Mouse (Mus musculus) lung, postnatal 0 days (tissue): ENCODE data around the gene Ttc6. TPM values are rescaled to one million over a fixed set of nuclear protein-coding genes. Genes with fewer than 3 reads are reported as not detected.

Experiments
- ATAC-seq: fragments of 200-750 bp; cut with Nextera tagmentation; 2 replicates; pipeline ENCODE4 v1.8.0; 2017; ENCODE audit warnings: moderate library complexity
- DNase-seq: peaks from one replicate; pipeline ENCODE4 v3.0.0-alpha.2; 2016; ENCODE audit warnings: low spot score
- H3K27ac ChIP-seq: fragments of 300-500 bp; sonication (generic); 2 replicates; pipeline ENCODE4 v1.5.1; 2014; ENCODE audit warnings: antibody characterized with exemption, mild to moderate bottlenecking, low read length, mixed read lengths
- H3K27me3 ChIP-seq: fragments of 300-500 bp; sonication (generic); replicated peaks from 2 replicates; pipeline ENCODE4 v1.6.1; 2014; ENCODE audit warnings: low read length, mixed read lengths; ENCODE audit not compliant: insufficient read depth
- H3K36me3 ChIP-seq: fragments of 300-500 bp; sonication (generic); 2 replicates; pipeline ENCODE4 v1.6.1; 2014; ENCODE audit warnings: low read length, mixed read lengths; ENCODE audit not compliant: insufficient read depth
- H3K4me1 ChIP-seq: fragments of 300-500 bp; sonication (generic); 2 replicates; pipeline ENCODE4 v1.6.1; 2014; ENCODE audit warnings: antibody characterized with exemption, low read depth, low read length, mixed read lengths; ENCODE audit not compliant: insufficient read depth
- H3K4me2 ChIP-seq: fragments of 300-500 bp; sonication (generic); replicated peaks from 2 replicates; pipeline ENCODE4 v1.6.1; 2014; ENCODE audit warnings: low read depth, mild to moderate bottlenecking, low read length, moderate library complexity, mixed read lengths
- H3K4me3 ChIP-seq: fragments of 300-500 bp; sonication (generic); 2 replicates; pipeline ENCODE4 v1.5.1; 2014; ENCODE audit warnings: low read depth, low read length
- H3K9ac ChIP-seq: fragments of 300-500 bp; sonication (generic); replicated peaks from 2 replicates; pipeline ENCODE4 v1.6.1; 2014; ENCODE audit warnings: low read depth, mild to moderate bottlenecking
- H3K9me3 ChIP-seq: fragments of 300-500 bp; sonication (generic); 2 replicates; pipeline ENCODE4 v1.6.1; 2016; ENCODE audit warnings: low read length, mixed read lengths
- CTCF ChIP-seq: IDR thresholded peaks from 2 replicates; pipeline ENCODE4 v1.5.1; 2016; ENCODE audit warnings: antibody characterized with exemption, mild to moderate bottlenecking
- EP300 ChIP-seq: IDR thresholded peaks from 2 replicates; pipeline ENCODE4 v1.6.1; 2016; ENCODE audit warnings: antibody characterized with exemption, mild to moderate bottlenecking, control low read depth
- WGBS: fragments of 180-500 bp; shearing (Covaris S2); extraction: QIAGEN DNeasy Blood & Tissue Kit; methylation state at CpG from one replicate; pipeline ENCODE4 v1.1.7; 2014; 5-methylcytosine and 5-hydroxymethylcytosine counted together
- polyA plus RNA-seq: library from polyadenylated mRNA; unstranded; fragments of >200 nt; fragmentation: Nextera tagmentation; extraction: Ambion mirVana; gene quantifications from 2 replicates; pipeline ENCODE4 v1.2.1, GENCODE M21; 2015

Ttc6 gene
- polyA plus RNA-seq, 1 experiment from 2014 or later: 2.1 TPM

DNA sequence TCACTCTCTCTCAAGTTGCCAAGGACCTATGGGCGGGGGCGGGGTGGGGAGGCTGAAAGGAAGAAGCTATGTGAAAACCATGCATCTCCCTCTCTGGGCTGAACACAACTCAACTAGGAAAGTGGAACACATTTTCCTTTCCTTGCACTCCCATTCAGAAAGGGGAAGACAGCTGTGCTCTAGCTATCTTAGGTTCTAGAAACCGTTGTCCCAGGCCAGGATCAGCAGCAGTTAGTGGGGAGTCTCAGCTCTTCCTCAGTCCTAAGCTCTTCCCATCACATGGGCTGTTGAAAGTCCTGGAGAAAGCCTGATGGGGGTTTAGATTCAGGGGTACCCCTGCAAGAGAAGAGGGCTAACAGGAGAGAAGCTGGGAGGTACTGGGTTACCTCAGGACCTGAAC is 9.8 kb upstream of the Ttc6 start:
- Histone ChIP-seq H3K36me3 (no peaks in the 10 kb centered on the region), H3K27me3 (peaks cover 11% of the 10 kb centered on the region), H3K4me2 (no peak overlapping the region), H3K4me1 (no peaks in the 10 kb centered on the region), H3K9me3 (no peaks in the 10 kb centered on the region), H3K4me3 (no peak overlapping the region), H3K27ac (no peak overlapping the region), H3K9ac (no peak overlapping the region)
- TF ChIP-seq CTCF: no peak
- TF ChIP-seq EP300: no peak
- WGBS: 50% methylated on average over 3 of the region's 3 CpGs
- ATAC-seq (no peak), DNase-seq (no peak)

DNA sequence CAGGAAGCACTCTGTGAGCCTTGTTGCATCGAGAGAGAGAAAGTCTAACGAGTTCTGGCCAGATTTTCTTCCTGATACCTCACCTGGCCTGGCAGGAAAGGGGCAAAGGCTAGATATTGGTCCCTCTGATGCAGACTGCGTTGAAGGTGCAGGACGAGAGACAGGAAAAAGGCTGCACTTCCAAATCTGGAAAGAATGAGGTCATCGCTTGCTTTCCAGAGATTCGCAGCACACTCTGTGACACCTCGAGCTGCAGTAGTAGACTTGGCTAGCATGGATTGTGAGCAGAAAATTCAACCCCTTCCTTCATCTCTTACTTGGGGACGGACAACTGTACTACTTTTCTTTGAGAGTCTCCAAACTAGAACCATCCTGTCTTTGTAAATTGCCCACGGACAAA is 7.9 kb downstream of the Ttc6 start:
- no peak overlapping the region for H3K4me2 ChIP-seq
- H3K4me1 ChIP-seq: no peaks in the 10 kb centered on the region
- ATAC-seq (no peak), DNase-seq (no peak)
- no peaks in the 10 kb centered on the region for H3K36me3 ChIP-seq
- H3K27me3 ChIP-seq: peaks cover 9% of the 10 kb centered on the region; the same call in 1 of the 2 replicates
- no peak overlapping the region for H3K4me3 ChIP-seq
- no peak overlapping the region for H3K27ac ChIP-seq
- WGBS: 16% methylated on average over 9 of the region's 9 CpGs
- TF ChIP-seq CTCF (no peak), EP300 (no peak)
- H3K9me3 ChIP-seq: no peaks in the 10 kb centered on the region
- H3K9ac ChIP-seq: no peak overlapping the region

DNA sequence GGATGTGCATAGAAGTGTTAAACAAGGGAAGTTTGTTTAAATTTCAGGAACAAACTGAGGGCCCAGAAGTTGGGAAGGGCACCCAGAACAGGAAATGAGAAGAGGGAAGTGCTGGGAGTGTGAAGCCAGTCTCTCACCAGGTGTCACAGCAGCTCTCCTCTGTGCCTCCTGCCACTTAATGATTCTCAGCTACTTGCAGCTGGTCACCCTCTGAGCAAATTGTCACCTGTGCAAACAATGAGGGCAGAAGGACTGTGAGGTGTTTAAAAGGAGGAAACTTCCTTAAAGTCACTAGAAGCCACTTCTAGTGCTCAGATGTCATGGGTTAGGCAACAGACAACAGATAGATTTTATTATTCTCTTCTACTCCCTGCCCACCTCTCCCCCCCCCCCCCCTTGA is 8.5 kb downstream of the Ttc6 start:
- ATAC-seq: no peak
- no peaks in the 10 kb centered on the region for H3K36me3 ChIP-seq
- no peak overlapping the region for H3K4me2 ChIP-seq
- H3K27ac ChIP-seq: no peak overlapping the region
- H3K27me3 ChIP-seq: peaks cover 9% of the 10 kb centered on the region; the same call in 1 of the 2 replicates
- no peaks in the 10 kb centered on the region for H3K4me1 ChIP-seq
- H3K9me3 ChIP-seq: no peaks in the 10 kb centered on the region
- no peak overlapping the region for H3K4me3 ChIP-seq
- no peak for TF ChIP-seq CTCF
- no peak for TF ChIP-seq EP300
- H3K9ac ChIP-seq: no peak overlapping the region
- no peak for DNase-seq

DNA sequence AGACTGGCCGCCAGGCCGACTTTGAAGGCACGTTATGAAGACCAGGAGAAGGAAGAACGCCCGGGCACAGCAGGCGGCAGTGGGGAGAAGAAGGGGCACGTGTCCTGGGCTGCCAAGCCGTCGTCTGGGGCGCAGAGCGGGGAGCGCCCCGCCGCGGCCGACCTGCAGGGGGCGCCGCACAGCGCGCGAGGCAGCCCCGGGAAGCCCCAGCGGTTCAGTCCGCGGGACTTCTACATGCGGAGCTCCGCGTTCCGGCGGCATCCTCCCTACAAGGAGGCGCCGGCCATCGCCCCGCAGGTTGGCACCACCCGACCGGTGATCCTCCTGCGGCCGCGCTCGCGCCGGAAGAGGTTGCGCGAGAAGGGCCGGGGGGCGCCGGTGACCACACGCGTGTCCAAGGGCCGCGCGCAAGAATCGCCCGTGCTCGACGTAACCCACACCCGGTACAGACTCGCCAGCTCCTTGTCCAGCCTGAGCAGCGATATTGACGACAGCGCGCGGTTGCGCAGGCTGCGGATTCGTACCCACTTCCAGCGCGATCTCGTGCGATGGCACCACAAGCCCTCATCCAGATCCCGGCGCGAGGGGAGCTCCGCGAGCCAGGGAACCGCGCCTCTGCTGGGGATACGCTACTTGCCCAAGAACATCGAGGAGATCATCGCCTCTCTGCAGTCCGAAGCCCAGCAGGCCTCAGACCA is 12.2 kb downstream of the Ttc6 start:
- H3K4me2 ChIP-seq: peak overlapping the region; percentile 65
- no peak overlapping the region for H3K27ac ChIP-seq
- DNase-seq (peak; percentile 67), ATAC-seq (peak; percentile 96)
- H3K9ac ChIP-seq: no peak overlapping the region
- H3K4me3 ChIP-seq: peak overlapping the region; percentile 34
- H3K9me3 ChIP-seq: no peaks in the 10 kb centered on the region
- H3K27me3 ChIP-seq: peaks cover 9% of the 10 kb centered on the region; the same call in 1 of the 2 replicates
- no peaks in the 10 kb centered on the region for H3K4me1 ChIP-seq
- TF ChIP-seq EP300: no peak
- TF ChIP-seq CTCF: peak; percentile 69
- H3K36me3 ChIP-seq: no peaks in the 10 kb centered on the region
- 5% methylated on average over 77 of the region's 81 CpGs for WGBS

DNA sequence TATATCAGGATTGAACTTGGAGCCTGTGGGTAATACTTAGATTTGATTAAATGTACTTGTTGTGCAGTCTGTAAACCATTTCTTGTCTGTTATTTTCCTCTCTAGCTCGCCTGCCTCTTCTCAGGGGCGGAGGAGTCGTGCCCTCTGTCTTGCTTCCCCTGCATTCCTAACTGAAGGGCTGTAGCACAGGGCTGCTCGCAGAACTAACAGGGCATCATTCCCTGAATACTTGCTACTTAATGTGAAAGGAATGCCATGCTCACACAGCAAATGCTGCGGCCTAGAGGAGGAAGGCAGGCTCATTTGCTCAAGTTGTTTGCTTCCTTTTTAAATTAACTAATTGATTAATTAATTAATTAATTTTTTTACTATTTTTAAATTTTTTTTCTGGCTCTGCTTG is 43.7 kb downstream of the Ttc6 start:
- 48% methylated on average over 5 of the region's 5 CpGs for WGBS
- ATAC-seq (peak; percentile 89), DNase-seq (peak; percentile 72)
- Histone ChIP-seq H3K27me3 (no peaks in the 10 kb centered on the region), H3K27ac (no peak overlapping the region), H3K36me3 (no peaks in the 10 kb centered on the region), H3K4me1 (no peaks in the 10 kb centered on the region), H3K9ac (no peak overlapping the region), H3K9me3 (no peaks in the 10 kb centered on the region), H3K4me2 (no peak overlapping the region), H3K4me3 (no peak overlapping the region)
- TF ChIP-seq CTCF: no peak; the same call in 1 of the 2 replicates
- TF ChIP-seq EP300: no peak

DNA sequence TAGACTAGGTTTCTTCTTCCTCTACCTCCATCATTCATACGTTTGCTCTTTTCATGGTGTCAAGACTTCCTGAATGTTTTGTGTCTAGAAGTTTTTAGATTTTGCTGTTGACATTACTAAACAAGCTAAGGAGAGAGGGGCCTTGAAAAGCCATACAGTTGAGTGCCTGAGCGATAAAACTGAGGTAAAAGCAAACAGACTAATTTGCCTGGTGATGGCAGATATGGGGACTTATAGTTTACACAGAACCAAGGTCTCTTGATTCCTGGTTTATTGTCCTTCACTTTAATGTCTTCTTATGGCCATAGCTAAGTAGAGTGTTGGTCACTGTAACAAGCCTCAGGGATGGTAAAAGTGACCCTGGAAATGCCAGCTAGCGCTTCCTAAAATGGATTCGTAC is 51.2 kb downstream of the Ttc6 start:
- Histone ChIP-seq H3K9me3 (no peaks in the 10 kb centered on the region), H3K27me3 (no peaks in the 10 kb centered on the region), H3K4me2 (no peak overlapping the region), H3K4me3 (no peak overlapping the region), H3K4me1 (no peaks in the 10 kb centered on the region), H3K9ac (no peak overlapping the region), H3K36me3 (no peaks in the 10 kb centered on the region), H3K27ac (no peak overlapping the region)
- DNase-seq (no peak), ATAC-seq (no peak)
- WGBS: 48% methylated on average over 4 of the region's 4 CpGs
- TF ChIP-seq EP300: no peak
- TF ChIP-seq CTCF: no peak
